Mouse (Mus musculus) thymus, postnatal 36 days (tissue): Measurements from ENCODE around the gene Knstrn.

Experiments
- DNase-seq, 2 experiments: peaks; one replicate each; pipeline ENCODE4 v3.0.0; 2022; ENCODE audit warnings: mixed read lengths in 2 of 2

Gene Knstrn

DNA sequence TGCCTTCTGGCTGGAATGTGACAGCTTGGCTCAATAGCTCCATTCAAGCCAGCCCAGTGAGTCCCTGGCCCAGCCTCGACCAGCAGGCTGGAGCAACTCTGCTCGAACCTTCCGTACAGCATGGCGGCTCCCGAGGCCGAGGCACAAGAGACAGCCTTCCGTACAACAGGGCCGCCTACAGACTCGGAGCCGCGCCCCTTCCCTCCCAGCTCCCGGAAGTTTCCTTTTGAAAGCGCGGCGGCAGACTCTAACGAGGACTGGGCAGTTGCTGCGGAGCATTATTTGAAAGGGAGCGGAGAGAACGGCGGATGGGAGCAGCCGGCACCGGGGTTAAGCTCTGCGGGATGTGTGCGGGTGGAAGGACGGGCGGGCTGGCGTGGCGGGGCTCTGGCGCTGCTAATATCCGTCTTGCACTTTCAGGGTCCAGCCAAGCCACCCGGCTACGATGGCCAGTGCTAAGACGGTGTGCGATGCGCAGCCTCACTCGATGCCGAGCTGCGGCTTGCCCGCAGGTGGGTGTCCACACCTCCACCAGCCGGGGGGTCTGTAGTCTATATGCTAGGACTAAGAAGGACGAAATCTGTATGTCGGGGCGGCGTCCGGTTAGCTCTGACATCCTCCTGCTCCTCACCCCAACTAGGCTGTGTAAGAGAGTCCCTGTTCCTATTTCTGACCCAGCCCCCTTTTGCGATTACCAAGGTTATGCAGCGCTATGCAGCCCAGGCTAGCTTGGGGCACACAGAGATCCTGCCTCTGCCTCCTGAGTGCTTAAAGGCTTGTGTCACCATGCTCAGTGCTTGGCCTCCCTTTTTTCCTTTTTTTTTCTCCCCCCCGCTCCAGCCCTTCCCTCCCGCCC is at the start of gene Knstrn:
TSS of gene Knstrn (plus strand) at position 23 of the 856 bp plus-strand sequence.
- peak; percentile 85 to 86 for DNase-seq

DNA sequence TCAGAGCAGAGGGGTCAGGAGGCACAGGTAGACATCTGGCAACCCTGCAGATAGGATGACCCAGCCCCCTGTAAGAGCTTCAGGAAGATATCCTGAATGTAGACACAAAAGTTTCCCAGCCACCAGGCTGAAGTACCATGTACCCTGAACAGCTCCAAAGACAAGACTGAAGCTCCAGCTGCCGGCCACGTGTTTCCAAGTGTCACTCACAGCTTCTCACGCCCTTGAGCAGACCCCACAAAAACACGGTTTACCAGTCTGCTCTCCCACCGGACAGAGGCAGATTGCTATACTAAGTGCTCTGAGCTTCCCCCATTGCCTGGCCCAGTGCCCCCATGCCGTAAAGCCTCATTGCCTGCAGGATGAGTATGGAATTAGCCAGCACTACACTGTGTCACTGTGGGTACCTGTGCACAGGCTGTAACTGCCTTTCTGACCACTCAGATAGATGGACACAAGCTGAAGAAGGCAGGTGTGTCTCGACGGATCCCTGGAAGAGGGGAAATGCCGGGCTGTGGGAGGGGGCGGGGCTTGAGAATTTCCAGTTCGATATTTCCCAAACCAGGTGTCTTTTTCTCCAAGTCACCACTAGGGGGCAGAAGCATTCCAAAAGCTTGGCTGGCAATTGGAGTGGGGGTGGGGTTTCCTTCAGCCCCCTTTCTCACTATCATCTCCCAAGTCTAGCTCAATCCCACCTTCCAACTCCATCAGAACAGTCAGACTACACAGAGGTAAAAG is 49.5 kb upstream of the Knstrn start:
- peak in 1 of 2 experiments; percentile 34 for DNase-seq

DNA sequence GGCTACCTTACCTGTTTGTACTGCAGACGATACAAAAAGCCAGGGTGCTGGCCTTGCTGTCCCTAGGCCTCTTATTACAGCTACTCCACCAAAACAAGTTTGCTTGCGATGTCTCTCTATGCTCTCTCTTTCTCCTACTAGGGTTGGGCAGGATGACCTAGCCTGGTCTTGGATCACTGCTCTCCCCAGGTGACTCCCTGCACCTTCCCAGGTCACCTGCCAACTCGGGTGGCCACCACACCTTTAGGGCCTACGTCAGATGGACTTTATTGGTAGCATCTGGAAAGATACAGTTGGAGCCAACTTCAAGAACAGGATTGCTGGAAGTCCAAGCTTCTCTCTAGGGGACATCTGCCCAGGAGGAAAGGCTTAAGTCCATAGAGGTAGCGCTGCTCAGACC is 48.9 kb upstream of the Knstrn start:
- no peak for DNase-seq

DNA sequence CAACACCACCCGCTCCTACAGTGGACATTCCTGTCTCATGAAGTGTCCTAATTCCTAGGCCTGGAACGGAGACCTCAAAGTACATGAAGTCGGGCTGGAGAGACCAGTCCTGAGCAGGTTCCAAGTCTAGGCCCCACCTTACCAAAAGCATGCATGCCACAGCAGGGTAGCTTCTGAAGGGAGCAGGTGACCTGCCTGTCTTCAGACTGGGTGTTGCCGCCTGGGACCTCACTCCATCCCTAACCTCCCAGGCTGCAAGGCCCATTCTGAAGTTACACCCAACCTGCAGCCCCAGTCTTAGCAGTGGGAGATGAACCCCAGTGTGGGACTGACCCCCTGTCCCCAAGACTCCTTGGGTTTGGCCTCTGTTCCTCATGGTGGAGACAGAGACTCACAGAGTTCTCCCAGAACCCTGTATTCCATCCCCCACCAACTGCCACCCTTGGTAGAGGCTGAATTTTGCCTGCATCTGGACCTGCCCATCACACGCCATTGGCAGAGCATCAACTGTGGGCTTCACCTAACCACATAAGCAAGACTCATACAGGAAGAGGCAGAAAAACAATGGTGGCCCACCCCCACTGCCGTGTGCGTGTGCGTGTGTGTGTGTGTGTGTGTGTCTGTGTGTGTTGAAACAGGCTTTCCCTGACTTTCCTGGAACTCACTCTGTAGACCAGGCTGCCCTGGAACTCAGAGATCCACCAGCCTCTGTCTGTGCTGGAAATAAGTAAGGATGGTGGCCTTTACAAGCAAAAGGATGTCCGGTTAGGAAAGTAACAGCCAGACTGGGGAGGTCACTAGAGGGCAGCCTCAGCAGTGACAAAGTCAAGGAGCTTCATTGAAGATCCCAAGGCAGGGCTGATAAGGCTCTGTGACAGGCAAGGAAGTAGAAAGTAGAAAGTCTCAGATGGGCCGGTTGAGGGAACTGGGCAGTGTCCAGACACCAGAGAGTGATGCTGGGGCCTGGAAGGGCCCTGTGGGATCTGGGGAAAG is 47.5 kb upstream of the Knstrn start:
- no peak for DNase-seq

DNA sequence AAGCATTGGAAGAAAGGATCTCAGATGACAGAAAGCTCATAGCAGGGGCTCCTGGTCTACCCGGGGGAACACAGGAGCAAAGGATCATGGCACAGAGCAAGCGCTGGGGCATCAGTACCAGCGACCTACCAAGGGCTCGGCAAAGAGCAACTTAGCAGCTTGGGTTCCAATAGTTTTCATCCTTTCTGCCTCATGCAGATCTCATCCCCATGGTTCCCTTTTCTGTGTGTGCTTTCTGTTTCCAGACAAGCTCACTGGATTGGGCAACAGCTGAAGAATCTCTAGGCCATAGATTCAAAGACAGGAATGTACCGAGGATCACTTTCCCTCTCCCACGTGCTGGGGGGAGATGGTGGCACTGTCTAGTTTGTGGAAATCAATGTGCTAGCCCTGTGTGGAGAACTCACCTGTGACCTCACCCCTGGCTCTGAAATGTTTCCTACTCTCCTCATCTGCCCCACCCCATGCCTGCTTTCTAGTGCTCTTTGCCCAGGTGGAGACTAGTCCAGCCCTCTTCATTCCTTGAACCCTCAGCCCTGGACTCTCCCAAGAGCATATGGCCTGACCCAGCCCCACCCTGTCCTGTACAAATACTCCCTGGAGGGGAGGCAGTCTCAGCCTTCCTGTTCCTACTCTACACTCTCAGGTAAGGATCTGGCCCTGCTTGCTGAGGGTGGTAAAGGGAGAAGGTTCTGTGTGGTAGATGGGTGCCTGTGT is 41.5 kb upstream of the Knstrn start, which contains the start of gene Phgr1:
TSS of gene Phgr1 (plus strand) at position 612 of the 717 bp plus-strand sequence.
- DNase-seq, result no peak

DNA sequence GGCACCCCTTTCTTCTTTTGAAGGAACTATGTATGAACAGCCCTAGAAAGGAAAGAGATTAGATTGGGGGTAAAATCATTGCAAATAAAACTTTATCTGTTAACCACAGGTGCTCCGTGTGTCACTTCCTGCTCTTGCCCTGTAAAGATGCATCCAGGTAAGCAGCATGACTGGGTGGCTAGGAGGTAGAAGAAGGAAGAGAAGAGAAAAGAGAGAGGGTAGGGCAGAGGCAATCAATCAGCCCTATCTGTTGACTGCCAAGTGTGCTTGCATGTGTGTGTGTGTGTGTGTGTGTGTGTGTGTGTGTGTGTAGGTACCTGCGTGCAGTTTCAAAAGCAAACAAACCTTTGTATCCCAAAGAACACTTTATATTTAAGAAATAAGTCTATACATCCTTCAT is 39.3 kb upstream of the Knstrn start:
- DNase-seq, result no peak

DNA sequence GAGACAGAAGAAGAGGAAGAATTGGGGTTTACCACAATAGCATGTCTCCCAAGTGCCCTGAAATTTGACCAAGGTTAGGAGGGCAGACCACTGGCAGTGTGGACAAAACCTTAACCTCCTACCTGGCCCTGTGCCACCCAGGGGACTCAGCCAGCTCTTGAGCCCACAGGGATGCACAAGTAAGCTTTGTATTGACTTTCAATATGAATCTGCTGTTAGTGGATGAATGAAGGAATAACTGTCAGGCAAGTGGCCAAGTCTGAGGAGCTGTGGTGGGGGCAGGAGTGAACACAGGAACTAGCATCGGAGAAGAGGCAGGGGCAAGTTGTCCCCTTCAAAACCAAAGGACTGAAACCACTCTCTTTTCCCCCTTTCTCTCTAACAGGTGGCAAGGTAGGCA is 38.4 kb upstream of the Knstrn start:
- no peak for DNase-seq

DNA sequence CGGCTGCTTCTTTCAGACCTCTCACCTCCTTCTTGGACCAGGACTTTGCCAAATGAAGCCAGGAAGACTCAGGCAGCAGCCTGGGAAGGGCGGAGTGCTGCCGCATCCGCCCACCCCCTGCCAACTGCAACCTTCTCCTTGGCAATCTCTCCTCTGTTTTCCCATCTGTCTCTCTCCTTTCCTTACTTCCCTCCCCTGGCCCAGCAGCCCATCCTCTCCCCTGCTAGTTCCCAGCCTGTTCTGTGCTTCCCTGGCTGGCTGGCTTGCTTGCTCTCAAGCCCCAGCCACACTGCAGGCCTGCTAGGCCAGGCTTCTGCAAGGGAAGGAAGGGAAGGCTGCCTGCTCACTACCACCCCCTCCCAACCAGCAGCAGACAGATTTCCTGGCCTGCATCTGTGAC is 38.0 kb upstream of the Knstrn start:
- no peak for DNase-seq

DNA sequence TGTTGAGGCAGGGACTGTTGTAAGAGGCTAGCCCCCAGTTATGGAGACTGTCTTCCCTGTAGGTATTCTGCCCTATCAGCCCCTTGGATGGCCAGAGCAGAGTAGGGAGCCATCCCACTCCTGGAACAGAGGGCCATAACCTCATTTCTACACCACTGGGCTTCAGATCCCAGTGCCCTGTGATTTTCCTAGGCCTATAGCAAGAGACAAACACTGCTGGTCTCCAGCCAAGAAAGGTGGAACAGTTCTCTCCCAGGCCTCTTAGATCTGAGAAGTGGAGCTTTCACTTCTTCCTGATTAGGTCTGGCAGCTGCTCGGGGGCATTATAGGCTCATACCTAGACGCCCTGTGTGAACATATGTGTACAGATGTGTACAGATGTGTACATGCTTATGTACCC is 37.5 kb upstream of the Knstrn start:
- no peak for DNase-seq

DNA sequence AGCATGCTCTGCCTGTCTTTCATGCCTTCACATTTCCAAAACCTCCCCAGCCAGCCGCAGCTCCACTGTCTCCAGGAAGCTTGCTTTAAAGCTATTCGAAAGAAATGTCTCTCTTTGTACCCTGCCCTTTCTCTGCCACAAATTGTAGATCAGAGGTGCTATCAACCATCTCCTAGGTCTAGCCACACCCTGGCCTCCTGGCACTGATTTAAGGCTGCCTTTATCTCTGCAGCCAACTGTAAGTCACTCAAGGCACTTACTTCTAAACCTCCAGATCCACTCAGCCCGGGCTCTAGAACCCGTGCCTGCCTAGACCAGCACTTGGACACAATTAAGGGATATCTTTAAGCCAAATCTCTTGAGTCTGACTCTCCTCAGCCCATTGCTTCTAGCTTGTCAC is 35.4 kb upstream of the Knstrn start:
- DNase-seq, result no peak

DNA sequence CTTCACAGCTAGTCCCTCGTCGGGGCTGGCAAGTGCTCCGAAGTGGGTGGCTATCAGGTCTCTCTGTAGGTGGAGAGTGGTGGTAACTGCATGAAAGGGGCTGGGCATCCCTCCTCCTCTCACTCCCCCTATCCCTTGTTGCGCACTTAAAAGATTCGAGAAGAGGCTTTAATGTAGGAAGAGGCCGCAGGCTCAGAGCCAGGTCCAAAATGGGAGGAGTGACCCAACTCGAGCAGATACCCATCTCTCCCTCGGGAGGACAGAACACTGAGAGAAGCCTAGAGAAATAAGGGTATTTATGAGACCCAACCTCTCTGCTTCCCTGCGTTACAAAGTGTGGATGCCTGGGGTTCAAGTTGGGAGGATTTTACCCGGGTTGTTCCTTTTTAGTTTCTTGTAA is 34.7 kb upstream of the Knstrn start:
- DNase-seq, result no peak

DNA sequence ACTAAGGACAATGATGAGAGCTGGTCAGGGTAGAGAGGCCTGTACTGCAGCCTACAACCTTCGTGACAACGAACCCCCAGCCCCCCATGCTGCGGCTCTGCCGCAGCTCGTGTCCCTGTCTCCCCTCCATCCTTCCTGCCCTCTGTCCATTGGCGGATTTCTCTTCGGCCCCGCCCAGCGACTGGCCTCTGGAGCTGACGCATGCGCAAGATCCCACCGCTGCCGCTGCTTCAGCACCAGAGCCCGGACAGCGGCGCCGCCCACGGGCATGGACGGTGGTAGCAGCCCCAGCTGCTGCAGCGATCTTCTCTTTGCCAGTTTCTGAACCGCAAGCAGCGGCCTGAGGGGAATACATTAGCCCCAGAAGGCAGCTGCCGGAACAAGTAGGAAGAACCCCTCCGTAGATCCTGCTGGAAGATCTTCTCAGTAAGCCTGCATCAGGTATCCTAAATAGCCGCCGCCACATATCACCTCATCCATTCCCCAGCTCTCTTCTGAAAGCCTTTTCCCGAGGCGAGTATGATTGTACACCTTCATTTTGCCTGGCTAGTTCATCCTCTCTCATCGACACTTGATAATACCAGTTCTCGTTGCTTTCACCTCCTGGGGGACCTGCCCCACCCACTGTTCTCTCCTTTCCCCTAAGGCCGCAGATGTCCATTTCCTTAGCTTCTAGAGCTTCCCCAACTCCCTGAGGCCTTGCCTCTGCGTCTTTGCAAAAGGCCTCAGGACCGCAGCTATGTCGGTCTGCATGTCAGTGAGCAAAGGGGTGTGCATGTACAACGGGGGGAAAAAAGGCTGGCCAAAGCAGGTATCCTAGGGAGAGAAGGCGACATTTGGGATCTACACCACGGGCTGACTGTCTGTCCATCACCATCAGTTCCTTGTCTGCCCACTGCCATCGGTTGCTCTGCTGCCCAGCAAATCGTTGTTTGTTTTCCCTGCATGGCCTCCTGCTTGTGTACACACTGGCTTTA is 34.0 kb upstream of the Knstrn start, which contains the start of gene Disp2:
TSS of gene Disp2 (plus strand) at position 216 of the 977 bp plus-strand sequence.
- peak; percentile 80 to 84 for DNase-seq

DNA sequence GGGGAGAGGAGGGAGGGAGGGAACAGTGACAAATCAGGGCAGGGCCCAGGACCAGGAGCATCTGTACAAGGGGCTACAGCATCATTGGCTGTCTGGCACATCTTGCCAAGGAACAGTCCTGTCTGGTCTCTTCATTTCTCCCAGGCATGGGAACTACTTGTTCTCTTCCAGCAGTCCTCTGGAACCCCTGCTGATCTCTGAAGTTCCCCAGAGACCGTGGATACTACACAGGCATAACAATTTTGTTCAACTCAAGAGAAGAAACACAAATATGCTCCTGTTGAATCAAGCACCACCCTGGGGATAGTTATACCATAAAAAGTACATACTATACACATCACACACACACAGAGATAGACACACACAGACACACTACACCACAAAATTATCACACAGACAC is 32.7 kb upstream of the Knstrn start:
- DNase-seq, result no peak

DNA sequence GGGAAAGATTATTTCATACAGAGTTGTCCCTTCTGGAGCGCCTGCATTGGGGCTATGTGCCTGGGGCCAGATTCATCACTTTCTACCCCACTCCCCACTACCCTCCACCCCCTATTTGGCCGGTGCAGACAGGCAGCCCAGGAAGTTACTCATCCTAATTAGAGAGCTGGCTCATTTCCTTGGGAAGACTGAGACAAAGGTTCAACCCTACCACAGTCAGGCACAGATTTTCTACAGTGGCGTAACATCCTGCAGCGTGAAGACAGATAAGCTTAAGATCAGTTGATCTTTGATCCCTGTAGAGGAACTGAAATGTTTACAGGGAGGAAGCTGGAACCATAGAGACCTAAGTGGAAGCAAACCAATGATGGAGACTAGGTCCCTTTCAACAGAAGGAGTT is 31.5 kb upstream of the Knstrn start:
- no peak for DNase-seq

DNA sequence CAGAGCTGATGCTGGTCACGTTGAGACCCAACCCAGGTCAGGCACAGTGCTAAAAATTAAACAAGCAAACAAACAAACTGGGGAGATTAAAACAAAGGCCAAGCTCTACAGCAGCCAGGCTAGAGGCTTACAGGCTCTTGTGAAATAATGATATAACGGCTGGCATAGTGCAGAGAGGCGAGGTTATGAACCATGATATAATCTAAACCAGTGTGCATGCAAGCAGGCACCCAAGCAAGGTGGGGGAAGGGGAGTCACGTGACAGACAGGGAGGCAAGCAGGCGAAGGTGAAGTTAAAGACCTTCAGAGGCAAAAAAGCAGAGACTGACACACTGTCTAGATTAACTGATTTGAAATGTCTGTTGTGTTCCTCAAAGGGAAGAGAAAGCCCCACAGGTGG is 30.7 kb upstream of the Knstrn start:
- no peak for DNase-seq

DNA sequence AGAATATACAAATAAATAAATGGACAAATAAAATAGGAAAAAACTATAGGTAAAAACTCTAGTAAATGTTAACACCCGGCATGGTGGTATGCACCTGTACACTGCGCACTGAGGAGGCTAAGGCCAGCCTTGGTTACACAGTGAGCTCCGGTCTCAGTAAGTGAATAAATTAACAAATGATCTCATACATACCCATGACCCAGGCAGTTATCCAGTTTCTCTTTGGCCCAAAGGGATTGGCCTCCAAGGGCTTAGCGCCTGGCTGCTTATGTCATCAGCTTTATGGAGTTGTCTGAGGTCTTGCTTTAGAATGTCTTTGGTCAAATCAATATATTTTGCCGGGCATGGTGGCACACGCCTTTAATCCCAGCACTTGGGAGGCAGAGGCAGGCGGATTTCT is 30.1 kb upstream of the Knstrn start:
- no peak for DNase-seq

DNA sequence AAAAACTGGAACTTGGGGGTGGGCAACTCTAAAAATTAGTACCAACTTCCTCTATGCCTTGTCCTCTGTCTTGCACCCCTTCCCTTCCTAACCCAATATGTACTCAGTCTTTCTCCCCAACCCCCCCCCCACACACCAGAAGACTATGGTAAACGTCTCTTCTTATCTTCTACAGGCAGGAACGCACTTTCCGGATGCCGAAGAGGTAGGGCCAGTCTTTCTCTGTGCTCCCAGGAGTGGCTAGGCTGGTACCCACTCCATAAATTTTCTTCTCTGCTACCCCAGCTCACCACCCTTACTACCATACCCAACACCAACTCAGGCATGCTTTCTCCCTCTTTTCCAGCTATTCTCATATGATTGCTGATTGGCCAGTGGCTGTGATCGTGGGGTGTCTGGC is 27.3 kb upstream of the Knstrn start:
- no peak for DNase-seq

DNA sequence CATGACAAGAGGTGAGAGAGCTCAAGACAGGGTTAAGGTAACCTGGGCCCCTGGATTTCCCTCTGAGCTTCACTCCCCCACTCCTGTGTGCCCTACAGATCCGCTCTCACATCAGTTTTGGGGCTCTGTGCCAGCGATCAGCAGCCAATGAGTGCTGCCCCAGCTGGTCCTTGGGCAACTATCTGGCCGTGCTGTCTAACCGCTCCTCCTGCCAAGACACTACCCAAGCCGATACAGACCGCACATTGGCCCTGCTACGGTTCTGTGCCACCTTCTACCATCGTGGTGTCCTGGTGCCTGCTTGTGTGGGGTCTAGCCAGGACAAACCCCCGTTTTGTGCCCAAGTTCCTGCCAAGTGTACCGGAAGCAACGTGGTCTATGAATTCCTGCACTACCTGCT is 24.3 kb upstream of the Knstrn start:
- no peak for DNase-seq

DNA sequence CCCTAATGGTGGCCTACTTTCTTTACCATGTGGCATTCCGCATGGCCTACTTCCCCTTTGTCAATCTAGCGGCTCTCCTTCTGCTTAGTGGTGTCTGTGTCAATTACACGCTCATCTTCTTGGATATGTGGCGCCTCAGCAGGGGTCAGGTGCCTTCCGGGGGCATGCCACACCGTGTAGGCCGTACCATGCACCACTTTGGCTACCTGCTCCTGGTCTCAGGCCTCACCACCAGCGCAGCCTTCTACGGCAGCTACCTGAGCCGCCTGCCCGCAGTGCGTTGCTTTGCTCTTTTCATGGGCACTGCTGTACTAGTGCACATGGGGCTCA is 23.6 kb upstream of the Knstrn start:
- DNase-seq, result no peak

DNA sequence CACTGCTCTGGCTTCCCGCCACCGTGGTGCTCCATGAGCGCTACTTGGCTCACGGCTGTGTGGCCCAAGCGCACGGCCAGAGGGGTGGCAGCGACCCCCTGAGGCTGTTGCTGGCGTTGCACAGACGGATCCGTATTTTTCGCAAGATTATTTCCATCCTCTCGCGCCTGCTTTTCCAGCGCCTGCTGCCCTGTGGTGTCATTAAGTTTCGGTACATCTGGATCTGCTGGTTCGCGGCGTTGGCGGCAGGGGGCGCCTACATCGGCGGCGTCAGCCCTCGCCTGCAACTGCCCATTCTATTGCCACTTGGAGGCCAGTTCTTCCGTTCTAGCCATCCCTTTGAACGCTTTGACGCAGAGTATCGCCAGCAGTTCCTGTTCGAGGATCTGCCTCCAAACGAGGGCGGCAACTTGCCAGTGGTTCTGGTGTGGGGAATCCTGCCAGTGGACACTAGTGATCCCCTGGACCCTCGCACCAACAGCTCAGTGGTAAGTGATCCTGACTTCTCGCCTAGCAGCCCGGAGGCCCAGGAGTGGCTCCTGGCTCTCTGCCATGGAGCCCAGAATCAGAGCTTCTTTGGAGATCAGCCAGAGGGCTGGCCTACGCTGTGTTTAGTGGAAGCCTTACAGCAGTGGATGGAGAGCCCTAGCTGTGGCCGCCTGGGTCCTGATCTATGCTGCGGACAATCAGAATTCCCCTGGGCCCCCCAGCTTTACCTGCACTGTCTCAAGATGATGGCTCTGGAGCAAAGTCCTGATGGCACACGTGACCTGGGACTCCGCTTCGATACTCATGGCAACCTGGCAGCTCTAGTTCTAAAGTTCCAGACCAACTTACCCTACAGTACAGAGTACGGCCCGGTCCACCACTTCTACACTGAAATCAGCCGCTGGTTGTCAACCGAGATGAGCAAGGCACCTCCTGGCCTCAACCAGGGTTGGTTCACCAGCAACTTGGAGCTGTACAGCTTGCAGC is 23.0 kb upstream of the Knstrn start:
- peak; percentile 33 to 35 for DNase-seq
